8 mouse cellular contexts compared by ENCODE assay signal in genomic region chr12:71842006-71842405, GRCm38 (mm10). TPM values are rescaled to one million over a fixed set of nuclear protein-coding genes. Genes with fewer than 3 reads are reported as not detected.
DNase-seq lines count a peak whose midpoint lies in the region; ATAC-seq and TF ChIP-seq lines count a peak whose summit lies in the region.
"Had no signal": no experiment of that assay in that cellular context is flagged by ENCODE, and none has a peak within 500 bp of the region (broad histone marks: within the 10 kb centered on the region; RNA-seq: fewer than 3 reads in every experiment).

No protein-coding gene starts in this region.

- no peak for TF ChIP-seq CTCF in liver, postnatal 0 days (IDR thresholded peaks at IDR 0.05; ENCODE audit: low read depth)

- no peak for ATAC-seq in heart, embryonic 11.5 days (replicated peaks; ENCODE audit: insufficient number of reproducible peaks, low FRiP score, low TSS enrichment)
- ATAC-seq in intestine, embryonic 16.5 days: no peak
- ATAC-seq in liver, postnatal 0 days: 0 out of 2 replicates have a peak, but pooled peaks have one; percentile 38

- TF ChIP-seq EP300 in liver, postnatal 0 days (IDR thresholded peaks at IDR 0.05; ENCODE audit: low read depth): no peak

- WGBS in heart, embryonic 11.5 days (ENCODE audit: insufficient replicate concordance): 29% methylated on average over 3 of the region's 3 CpGs
- 20% methylated on average over 3 of the region's 3 CpGs for WGBS in intestine, embryonic 16.5 days
- 35% methylated on average over 3 of the region's 3 CpGs for WGBS in liver, postnatal 0 days (ENCODE audit: insufficient replicate concordance)

- 0 out of 2 replicates have a peak overlapping the region, but pooled peaks have one; percentile 38 for H3K27ac ChIP-seq in heart, embryonic 11.5 days (ENCODE audit: low read depth, low read length)
- peak overlapping the region; percentile 66; the same call in 1 of the 2 replicates for H3K27ac ChIP-seq in intestine, embryonic 16.5 days (ENCODE audit: low read length)
- peak overlapping the region; percentile 31; the same call in 1 of the 2 replicates for H3K27ac ChIP-seq in liver, postnatal 0 days (ENCODE audit: low read depth)
- H3K27ac ChIP-seq: embryonic facial prominence, embryonic 12.5 days had no signal

- H3K4me1 ChIP-seq in heart, embryonic 11.5 days (ENCODE audit: control insufficient read depth, insufficient read depth, low read length): peaks cover 53% of the 10 kb centered on the region
- peaks cover 34% of the 10 kb centered on the region for H3K4me1 ChIP-seq in intestine, embryonic 16.5 days (ENCODE audit: control insufficient read depth, insufficient read depth, low read length)
- H3K4me1 ChIP-seq in liver, postnatal 0 days (ENCODE audit: insufficient read depth): peaks cover 42% of the 10 kb centered on the region

- H3K4me3 ChIP-seq in heart, embryonic 11.5 days (ENCODE audit: low read depth, low read length): no peak overlapping the region
- no peak overlapping the region for H3K4me3 ChIP-seq in intestine, embryonic 16.5 days (ENCODE audit: low read length)
- no peak overlapping the region for H3K4me3 ChIP-seq in liver, postnatal 0 days (ENCODE audit: low read depth, low read length)
- H3K4me3 ChIP-seq: embryonic facial prominence, embryonic 12.5 days had no signal

- H3K4me2 ChIP-seq in heart, embryonic 11.5 days: no peak overlapping the region
- no peak overlapping the region for H3K4me2 ChIP-seq in intestine, embryonic 16.5 days (ENCODE audit: low read depth, low read length)
- H3K4me2 ChIP-seq in liver, postnatal 0 days (ENCODE audit: low read depth, low read length): no peak overlapping the region
- H3K4me2 ChIP-seq: embryonic facial prominence, embryonic 12.5 days had no signal

- no peaks in the 10 kb centered on the region for H3K9me3 ChIP-seq in heart, embryonic 11.5 days (replicated peaks; ENCODE audit: control insufficient read depth, low read length)
- no peaks in the 10 kb centered on the region for H3K9me3 ChIP-seq in intestine, embryonic 16.5 days (ENCODE audit: control insufficient read depth, low read length)
- no peaks in the 10 kb centered on the region for H3K9me3 ChIP-seq in liver, postnatal 0 days (ENCODE audit: low read length)
- H3K9me3 ChIP-seq: embryonic facial prominence, embryonic 12.5 days had no signal

- H3K27me3 ChIP-seq in heart, embryonic 11.5 days (ENCODE audit: control insufficient read depth, insufficient read depth, low read length): no peaks in the 10 kb centered on the region
- H3K27me3 ChIP-seq in intestine, embryonic 16.5 days (replicated peaks; ENCODE audit: control insufficient read depth, insufficient read depth, low read length): no peaks in the 10 kb centered on the region
- H3K27me3 ChIP-seq in liver, postnatal 0 days (ENCODE audit: insufficient read depth, low read length): no peaks in the 10 kb centered on the region
- H3K27me3 ChIP-seq: embryonic facial prominence, embryonic 12.5 days had no signal

- H3K9ac ChIP-seq in heart, embryonic 11.5 days (ENCODE audit: low read depth, low read length): no peak overlapping the region
- H3K9ac ChIP-seq in intestine, embryonic 16.5 days (ENCODE audit: low read depth, low read length): no peak overlapping the region
- H3K9ac ChIP-seq in liver, postnatal 0 days (replicated peaks): no peak overlapping the region
- H3K9ac ChIP-seq: embryonic facial prominence, embryonic 12.5 days had no signal

- no peaks in the 10 kb centered on the region for H3K36me3 ChIP-seq in heart, embryonic 11.5 days (ENCODE audit: control insufficient read depth, insufficient read depth, low read length)
- no peaks in the 10 kb centered on the region for H3K36me3 ChIP-seq in intestine, embryonic 16.5 days (ENCODE audit: control insufficient read depth, insufficient read depth, low read length)
- no peaks in the 10 kb centered on the region for H3K36me3 ChIP-seq in liver, postnatal 0 days (replicated peaks; ENCODE audit: insufficient read depth, low read length)
- H3K36me3 ChIP-seq: embryonic facial prominence, embryonic 12.5 days had no signal

- DNase-seq in kidney, adult 18-20 months: peak; percentile 36
- DNase-seq in kidney, adult 11 months: no peak
- no peak for DNase-seq in liver, postnatal 0 days
- DNase-seq in thymus, adult 18-20 months: no peak
- no peak for DNase-seq in spleen, adult 12 weeks (ENCODE audit: low spot score)

RNA-seq across cellular contexts. Expression of gene Daam1, which starts 11.1 kb away (rescaled TPM):
- 25.7 and 33.0 TPM in 2 replicates for polyA plus RNA-seq in heart, embryonic 11.5 days (2014; fragmentation: Nextera tagmentation; extraction: Ambion mirVana)
- 7.6 and 7.7 TPM in 2 replicates for polyA plus RNA-seq in intestine, embryonic 16.5 days (2015; fragmentation: Nextera tagmentation; extraction: Ambion mirVana)
- 3.6 and 4.5 TPM in 2 replicates for polyA plus RNA-seq in liver, postnatal 0 days (2015; fragmentation: Nextera tagmentation; extraction: Ambion mirVana)
